Mouse (Mus musculus) brain, embryonic 14.5 days (tissue): ENCODE measurements around the gene Ankrd6. TPM values are rescaled to one million over a fixed set of nuclear protein-coding genes. Genes with fewer than 3 reads are reported as not detected.
A peak's percentile ranks its signal among the peaks of the same experiment; 100 is the strongest.

Experiments
- DNase-seq: peaks from one replicate; pipeline ENCODE4 v3.0.0-alpha.2; 2011; ENCODE audit warnings: low read depth
- CTCF ChIP-seq: fragments of 200-500 bp; IDR thresholded peaks from 2 replicates; pipeline ENCODE4 v1.5.1; 2012; ENCODE audit warnings: inconsistent platforms, mild to moderate bottlenecking, moderate library complexity, borderline replicate concordance; ENCODE audit not compliant: insufficient read depth, insufficient read length; ENCODE audit errors: extremely low read depth
- POLR2A ChIP-seq: fragments of 200-500 bp; IDR thresholded peaks from 2 replicates; pipeline ENCODE4 v1.6.1; 2012; ENCODE audit warnings: mild to moderate bottlenecking, inconsistent platforms, borderline replicate concordance; ENCODE audit not compliant: poor library complexity, insufficient read depth, insufficient read length, severe bottlenecking; ENCODE audit errors: extremely low read depth
- polyA plus RNA-seq: library from polyadenylated mRNA; depleted of rRNA; stranded (reverse); fragments of >200 nt; gene quantifications from 2 replicates; pipeline ENCODE4 v1.2.3, GENCODE M21; 2012; rRNA removed

Gene Ankrd6
- 11.6 and 19.1 TPM in 2 replicates for polyA plus RNA-seq

- peak; percentile 89 for DNase-seq
- 0 out of 2 replicates have a peak, but pooled peaks have one; percentile 41 for TF ChIP-seq POLR2A
- peak; percentile 88 for TF ChIP-seq CTCF
These were observed at the start of gene Ankrd6 for GRCm38 (mm10) chr4:32950356-32951034. Ankrd6 (minus strand) TSS chr4:32950841.

GRCm38 (mm10) chr4:32998996-32999395 is 48.4 kb upstream of the Ankrd6 start:
- TF ChIP-seq POLR2A (no peak), CTCF (no peak)
- no peak for DNase-seq

- TF ChIP-seq POLR2A = no peak
- TF ChIP-seq CTCF = no peak
- DNase-seq = no peak
These were observed 46.9 kb upstream of the Ankrd6 start for GRCm38 (mm10) chr4:32997571-32997970.

GRCm38 (mm10) chr4:32996083-32996482 is 45.4 kb upstream of the Ankrd6 start:
- DNase-seq = no peak
- TF ChIP-seq CTCF = no peak
- TF ChIP-seq POLR2A = no peak

GRCm38 (mm10) chr4:32994168-32994567 is 43.5 kb upstream of the Ankrd6 start:
- TF ChIP-seq POLR2A (no peak), CTCF (peak; percentile 9; the same call in 1 of the 2 replicates)
- DNase-seq = no peak

- DNase-seq = no peak
These were observed 38.7 kb upstream of the Ankrd6 start for GRCm38 (mm10) chr4:32989346-32989745.

GRCm38 (mm10) chr4:32987006-32987405 is 36.4 kb upstream of the Ankrd6 start:
- no peak for TF ChIP-seq POLR2A
- no peak for TF ChIP-seq CTCF
- DNase-seq = no peak

More at GRCm38 (mm10) chr4:32989346-32989745, 38.7 kb upstream of the Ankrd6 start:
- TF ChIP-seq CTCF (no peak), POLR2A (no peak)

- TF ChIP-seq POLR2A = no peak
- no peak for TF ChIP-seq CTCF
- peak; percentile 55 for DNase-seq
These were observed 35.0 kb upstream of the Ankrd6 start for GRCm38 (mm10) chr4:32985684-32986083.

GRCm38 (mm10) chr4:32984801-32985675 is 34.4 kb upstream of the Ankrd6 start:
- peak; percentile 78 for DNase-seq
- TF ChIP-seq POLR2A (no peak), CTCF (peak; percentile 48; the same call in 1 of the 2 replicates)

- TF ChIP-seq POLR2A (no peak), CTCF (no peak)
- peak; percentile 84 for DNase-seq
These were observed 33.6 kb upstream of the Ankrd6 start for GRCm38 (mm10) chr4:32984242-32984641.

- peak; percentile 80 for DNase-seq
These were observed 32.8 kb upstream of the Ankrd6 start for GRCm38 (mm10) chr4:32983176-32984155.

GRCm38 (mm10) chr4:32982716-32983175 is 32.1 kb upstream of the Ankrd6 start, which contains the start of gene Rragd:
Rragd (plus strand) TSS chr4:32983037.
- DNase-seq = peak; percentile 78
- no peak for TF ChIP-seq CTCF
- no peak for TF ChIP-seq POLR2A

More at GRCm38 (mm10) chr4:32983176-32984155, 32.8 kb upstream of the Ankrd6 start:
- TF ChIP-seq POLR2A (no peak), CTCF (no peak)
